Mouse (Mus musculus): ENCODE data around the gene Bspry.
"Not testable (repeated sequence)": the region's sequence is repeated elsewhere in the genome, so short reads cannot be mapped to it uniquely, and the experiment has no call there.

Gene Bspry

GRCm38 (mm10) chr4:62479937-62480708, at the start of gene Bspry:
Gene Bspry, plus strand, starts transcription at chr4:62480053.
- DNase-seq (ENCODE audit: low spot score in 2 of 2): no peak

- no peak for DNase-seq (ENCODE audit: low spot score in 2 of 2)
These were observed 49.2 kb upstream of the Bspry start for GRCm38 (mm10) chr4:62430678-62431077.

GRCm38 (mm10) chr4:62431522-62431921, 48.3 kb upstream of the Bspry start:
- DNase-seq (ENCODE audit: low spot score in 2 of 2): no peak

GRCm38 (mm10) chr4:62433939-62434870, 45.6 kb upstream of the Bspry start:
- DNase-seq (ENCODE audit: low spot score in 2 of 2): no peak

GRCm38 (mm10) chr4:62435081-62435480, 44.8 kb upstream of the Bspry start, which contains the start of gene Rnf183:
Gene Rnf183, minus strand, starts transcription at chr4:62435252.
- DNase-seq (ENCODE audit: low spot score in 2 of 2): no peak

GRCm38 (mm10) chr4:62437256-62437778, 42.5 kb upstream of the Bspry start:
- DNase-seq (ENCODE audit: low spot score in 2 of 2): no peak

- no peak for DNase-seq (ENCODE audit: low spot score in 2 of 2)
These were observed 42.0 kb upstream of the Bspry start for GRCm38 (mm10) chr4:62437871-62438270.

- no peak for DNase-seq (ENCODE audit: low spot score in 2 of 2)
These were observed 40.1 kb upstream of the Bspry start for GRCm38 (mm10) chr4:62439793-62440192.

- no peak for DNase-seq (ENCODE audit: low spot score in 2 of 2)
These were observed 39.3 kb upstream of the Bspry start for GRCm38 (mm10) chr4:62440544-62440943.

GRCm38 (mm10) chr4:62440986-62441385, 38.9 kb upstream of the Bspry start:
- DNase-seq (ENCODE audit: low spot score in 2 of 2): no peak

GRCm38 (mm10) chr4:62454995-62455394, 24.9 kb upstream of the Bspry start:
- peak in 1 of 2 experiments; percentile 16 for DNase-seq (ENCODE audit: low spot score in 2 of 2)

GRCm38 (mm10) chr4:62459081-62459480, 20.8 kb upstream of the Bspry start:
- DNase-seq (ENCODE audit: low spot score in 2 of 2): no peak

GRCm38 (mm10) chr4:62460348-62460747, 19.5 kb upstream of the Bspry start:
- no peak for DNase-seq (ENCODE audit: low spot score in 2 of 2)

- no peak for DNase-seq (ENCODE audit: low spot score in 2 of 2)
These were observed 16.7 kb upstream of the Bspry start for GRCm38 (mm10) chr4:62463124-62463523.

GRCm38 (mm10) chr4:62468158-62468557, 11.7 kb upstream of the Bspry start:
- DNase-seq (ENCODE audit: low spot score in 2 of 2): no peak

GRCm38 (mm10) chr4:62470598-62471051, 9.2 kb upstream of the Bspry start, which contains the start of gene Wdr31:
Gene Wdr31, minus strand, starts transcription at chr4:62470896.
- peak; percentile 46 to 47 for DNase-seq (ENCODE audit: low spot score in 2 of 2)

GRCm38 (mm10) chr4:62472071-62472470, 7.8 kb upstream of the Bspry start:
- DNase-seq (ENCODE audit: low spot score in 2 of 2): no peak

- DNase-seq (ENCODE audit: low spot score in 2 of 2): no peak
These were observed 4.7 kb upstream of the Bspry start for GRCm38 (mm10) chr4:62475131-62475530.

GRCm38 (mm10) chr4:62475793-62476192, 4.1 kb upstream of the Bspry start:
- no peak for DNase-seq (ENCODE audit: low spot score in 2 of 2)

- no peak for DNase-seq (ENCODE audit: low spot score in 2 of 2)
These were observed 2.2 kb upstream of the Bspry start for GRCm38 (mm10) chr4:62477542-62478244.

GRCm38 (mm10) chr4:62479593-62479936, 288 bp upstream of the Bspry start:
- not testable (repeated sequence) for DNase-seq (ENCODE audit: low spot score in 2 of 2)
